Mouse (Mus musculus): ENCODE measurements around the gene Lig1.

Lig1 gene

DNA sequence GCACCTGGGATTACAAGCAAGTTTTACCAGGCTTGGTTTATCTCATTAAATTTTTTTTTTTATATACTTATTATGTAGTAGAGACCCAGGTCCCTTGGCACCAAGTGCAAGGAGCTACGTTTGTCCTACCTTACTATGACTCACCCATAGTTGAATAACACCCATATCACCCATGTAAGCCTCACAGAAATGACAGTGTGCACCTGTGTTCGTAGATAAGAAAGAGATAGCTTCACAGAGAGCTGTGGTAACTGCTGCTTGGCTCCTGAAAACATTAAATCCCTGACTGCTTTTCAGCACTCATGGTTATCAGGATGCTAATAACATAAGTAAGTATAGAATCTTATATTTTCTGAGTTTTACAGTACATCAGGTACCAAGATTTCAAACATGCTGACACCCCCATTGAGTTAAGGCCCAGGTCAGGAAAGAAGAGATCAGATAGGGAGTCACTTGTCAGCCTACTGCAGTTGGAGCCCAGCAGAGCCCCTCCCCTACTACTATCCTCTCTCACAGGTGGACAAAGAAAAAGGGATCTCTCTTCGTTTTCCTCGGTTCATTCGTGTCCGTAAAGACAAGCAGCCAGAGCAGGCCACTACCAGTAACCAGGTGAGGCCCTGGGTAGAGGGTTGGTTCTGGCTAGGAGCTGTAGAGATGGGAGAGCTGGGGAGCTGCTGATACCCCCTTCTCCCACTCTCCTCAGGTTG is 33.6 kb downstream of the Lig1 start:
- DNase-seq = no peak

DNA sequence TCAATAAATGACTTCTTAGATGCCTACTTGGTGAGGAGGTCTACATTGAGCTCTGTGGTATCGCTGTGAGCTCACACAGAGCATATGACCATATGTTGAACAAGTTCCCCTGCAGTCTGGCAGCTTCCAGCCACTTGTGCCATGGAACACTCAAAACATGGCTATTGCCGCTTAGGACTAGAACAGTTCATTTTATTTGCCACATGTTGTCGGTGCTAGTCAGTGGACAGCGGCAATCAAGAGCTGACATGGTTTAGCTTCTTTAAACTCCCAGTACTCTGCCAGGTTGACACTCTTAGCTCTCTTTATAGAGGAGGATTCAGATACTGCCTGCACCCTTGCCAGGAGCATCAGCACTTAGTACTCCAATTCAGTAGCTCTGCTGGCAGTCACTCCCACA is 34.3 kb downstream of the Lig1 start:
- DNase-seq = no peak

DNA sequence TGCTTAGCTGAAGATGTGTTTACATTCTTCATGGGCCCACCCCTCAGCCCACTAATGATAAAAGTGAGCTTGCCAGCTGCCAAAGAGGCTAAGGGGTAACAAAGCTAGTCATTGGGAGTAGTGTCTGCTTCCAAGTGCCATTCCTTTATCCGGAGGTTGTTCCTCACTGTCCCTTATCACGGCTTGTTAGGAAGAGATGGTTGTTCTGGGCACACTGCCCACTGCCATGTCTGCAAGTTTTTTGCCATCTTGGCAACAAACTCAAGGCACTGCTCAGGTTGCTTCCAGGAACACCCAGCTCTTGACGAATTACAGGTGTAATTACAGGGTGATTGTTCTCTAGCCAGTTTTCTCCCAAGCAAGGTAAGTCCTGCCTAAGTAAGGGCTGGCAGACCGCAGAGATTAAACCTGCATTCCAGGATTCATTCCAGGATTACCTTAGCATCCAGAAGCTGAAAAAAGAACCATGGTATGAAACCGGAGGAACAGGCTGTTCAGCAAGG is 37.1 kb downstream of the Lig1 start:
- no peak for DNase-seq

DNA sequence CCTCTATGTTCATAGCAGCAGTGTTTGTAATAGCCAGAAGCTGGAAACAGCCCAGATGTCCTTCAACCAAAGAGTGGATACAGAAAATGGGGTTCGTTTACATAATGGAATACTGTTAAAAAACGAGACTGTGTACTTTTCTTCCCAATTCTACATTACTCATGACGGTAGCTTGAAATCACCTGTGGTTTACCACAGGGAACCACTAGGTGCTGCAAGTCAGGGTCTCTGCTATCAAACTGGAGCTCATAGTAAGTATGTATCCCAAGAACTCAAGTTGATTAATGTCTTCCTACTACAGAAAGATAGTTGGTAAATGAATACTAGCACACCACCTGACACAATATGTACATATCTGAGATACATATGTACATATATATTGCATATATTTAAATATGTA is 44.3 kb downstream of the Lig1 start:
- DNase-seq = no peak

DNA sequence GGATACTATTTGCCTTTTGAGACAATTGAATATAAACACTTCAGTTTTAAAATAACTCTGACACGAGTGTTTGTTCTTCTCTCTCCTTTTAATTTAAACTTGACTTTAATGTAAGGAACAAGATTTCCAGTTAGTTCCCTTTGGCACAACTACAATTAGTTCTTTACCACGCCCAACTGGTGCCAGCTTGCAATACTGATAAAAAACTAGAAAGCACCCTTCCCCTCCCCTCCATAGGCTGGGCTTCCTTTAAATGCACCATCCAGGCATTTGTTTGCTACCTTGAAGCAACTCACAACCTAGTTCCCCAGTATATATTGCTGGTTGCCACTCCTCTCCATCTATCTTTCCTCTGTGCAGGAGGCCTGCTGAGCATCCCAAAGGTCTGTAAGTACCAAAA is 47.2 kb downstream of the Lig1 start, which contains the start of gene Pla2g4c:
Pla2g4c (plus strand) TSS at position 340 of the 400 bp plus-strand sequence.
- no peak for DNase-seq

DNA sequence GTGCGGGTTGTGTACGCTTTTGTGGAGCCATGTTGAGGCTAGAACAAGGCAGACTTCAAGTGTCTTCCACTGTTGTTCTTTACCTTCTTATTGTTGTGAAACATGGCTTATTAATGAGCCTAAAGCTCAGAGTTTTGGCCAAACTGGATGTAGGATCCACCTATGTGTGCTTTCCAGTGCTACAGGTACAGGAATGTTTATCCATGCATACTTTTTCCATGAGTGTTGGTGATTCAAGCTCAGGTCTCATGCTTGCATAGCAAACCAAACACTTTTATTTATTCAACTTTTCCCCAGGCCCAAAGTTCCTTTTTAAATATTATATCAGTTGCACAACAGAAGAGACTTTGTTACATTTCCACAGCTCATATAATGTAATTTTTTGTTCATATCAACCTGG is 53.5 kb downstream of the Lig1 start:
- no peak for DNase-seq

DNA sequence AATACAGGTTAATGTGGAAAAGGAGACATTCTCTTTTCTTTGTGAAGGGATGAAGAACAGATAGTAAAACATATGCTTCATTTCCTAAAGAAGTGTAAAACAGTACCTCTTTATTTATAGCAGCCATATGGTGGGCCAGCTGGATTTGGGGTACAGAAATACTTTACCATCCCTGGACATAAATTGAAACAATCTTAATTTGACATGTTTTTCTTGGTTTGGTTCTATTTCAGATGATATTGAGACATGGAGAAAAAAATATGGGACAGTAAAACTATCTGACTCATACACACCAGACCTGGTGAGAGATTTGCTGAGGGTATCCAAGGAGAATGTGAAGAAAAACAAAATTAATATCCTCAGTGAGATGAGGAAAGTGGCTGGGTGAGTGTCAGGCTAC is 78.9 kb downstream of the Lig1 start:
- no peak for DNase-seq
